Mouse (Mus musculus) naive thymus-derived CD4-positive, alpha-beta T cell, adult 5 months (primary cell): ENCODE measurements around the gene Sh3bgrl2. TPM values are rescaled to one million over a fixed set of nuclear protein-coding genes. Genes with fewer than 3 reads are reported as not detected.

Source experiments
- polyA plus RNA-seq: library from polyadenylated mRNA; unstranded; fragments of 100-300 nt; shearing (Covaris generic); gene quantifications from one replicate; pipeline ENCODE4 v1.2.1, GENCODE M21; 2017

Sh3bgrl2 gene
- polyA plus RNA-seq: 1.1 TPM

DNA sequence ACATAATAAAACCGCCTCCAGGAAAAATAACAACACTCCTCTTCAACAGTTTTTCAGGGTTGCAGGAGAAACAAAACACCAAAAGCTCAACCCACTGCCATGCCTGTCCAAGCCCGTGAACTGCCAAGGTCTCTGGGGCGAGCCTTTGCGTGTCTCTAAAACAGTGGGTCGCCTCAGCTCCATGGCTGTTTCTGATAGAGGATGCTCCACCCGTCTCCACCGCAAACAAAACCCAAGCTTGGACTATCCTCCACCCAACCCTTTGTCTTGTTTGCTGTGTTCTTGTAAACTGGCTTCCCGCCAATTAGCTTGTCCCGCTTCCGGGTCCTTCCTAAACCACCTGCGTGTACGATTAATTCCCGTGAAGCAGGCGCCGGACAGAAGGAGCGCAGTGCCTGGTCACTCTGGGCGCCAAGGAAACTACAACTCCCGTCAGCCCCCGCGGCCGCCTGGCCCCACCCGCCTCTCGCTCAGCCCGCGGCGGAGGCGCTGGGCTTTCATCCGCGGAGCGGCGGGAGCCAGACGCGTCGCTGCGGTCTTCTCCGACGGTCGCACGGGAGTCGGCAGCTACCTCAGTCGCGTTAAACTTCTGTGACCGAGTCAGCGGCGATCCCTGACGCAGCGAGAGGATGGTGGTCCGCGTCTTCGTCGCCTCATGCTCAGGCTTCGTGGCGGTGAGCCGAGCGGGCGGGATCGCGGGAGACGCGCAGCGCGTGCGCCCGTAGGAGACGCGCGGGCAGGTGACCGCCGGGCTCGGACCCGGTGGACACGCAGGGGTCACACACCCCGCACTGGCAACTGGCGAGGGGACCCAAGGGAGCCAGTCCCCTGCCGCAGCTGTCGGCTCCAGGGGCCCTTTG lies at the start of gene Sh3bgrl2:
TSS of gene Sh3bgrl2 (plus strand) at position 498 of the 860 bp plus-strand sequence.

Other genes with a start within 250 kb of the Sh3bgrl2 start
- 7.7 TPM for gene Lca5, start 107.2 kb upstream of the Sh3bgrl2 start, polyA plus RNA-seq